Mouse (Mus musculus) heart, postnatal 0 days (tissue): ENCODE measurements around the gene Mst1r.

Source experiments
- CTCF ChIP-seq: IDR thresholded peaks from 2 replicates; pipeline ENCODE4 v1.5.1; 2016; ENCODE audit warnings: antibody characterized with exemption, control low read depth, low read depth
- EP300 ChIP-seq: IDR thresholded peaks from 2 replicates; pipeline ENCODE4 v1.6.1; 2016; ENCODE audit warnings: antibody characterized with exemption, low read depth

GRCm38 (mm10) chr9:107955613-107956289, 49.1 kb downstream of the Mst1r start:
- no peak for TF ChIP-seq CTCF
- no peak for TF ChIP-seq EP300
